Mouse (Mus musculus) small intestine, adult 2 months (tissue): ENCODE data around the gene Gucy1a1.

Experiments used
- CTCF ChIP-seq: fragments of 200-500 bp; IDR thresholded peaks from 2 replicates; pipeline ENCODE4 v1.5.1; 2012; ENCODE audit warnings: low read depth, mild to moderate bottlenecking, control low read depth, inconsistent platforms, low read length, moderate library complexity, mixed read lengths; ENCODE audit not compliant: insufficient replicate concordance, insufficient read length; ENCODE audit errors: extremely low read depth
- POLR2A ChIP-seq: fragments of 200-500 bp; IDR thresholded peaks from 2 replicates; pipeline ENCODE4 v1.6.1; 2012; ENCODE audit warnings: low read depth, mild to moderate bottlenecking, control low read depth, inconsistent platforms, low read length, moderate library complexity

- TF ChIP-seq POLR2A (no peak), CTCF (no peak)
Observed at GRCm38 (mm10) chr3:82108951-82109350, 36.6 kb downstream of the Gucy1a1 start.
